Mouse (Mus musculus): ENCODE data around the gene Klf15.

DNA sequence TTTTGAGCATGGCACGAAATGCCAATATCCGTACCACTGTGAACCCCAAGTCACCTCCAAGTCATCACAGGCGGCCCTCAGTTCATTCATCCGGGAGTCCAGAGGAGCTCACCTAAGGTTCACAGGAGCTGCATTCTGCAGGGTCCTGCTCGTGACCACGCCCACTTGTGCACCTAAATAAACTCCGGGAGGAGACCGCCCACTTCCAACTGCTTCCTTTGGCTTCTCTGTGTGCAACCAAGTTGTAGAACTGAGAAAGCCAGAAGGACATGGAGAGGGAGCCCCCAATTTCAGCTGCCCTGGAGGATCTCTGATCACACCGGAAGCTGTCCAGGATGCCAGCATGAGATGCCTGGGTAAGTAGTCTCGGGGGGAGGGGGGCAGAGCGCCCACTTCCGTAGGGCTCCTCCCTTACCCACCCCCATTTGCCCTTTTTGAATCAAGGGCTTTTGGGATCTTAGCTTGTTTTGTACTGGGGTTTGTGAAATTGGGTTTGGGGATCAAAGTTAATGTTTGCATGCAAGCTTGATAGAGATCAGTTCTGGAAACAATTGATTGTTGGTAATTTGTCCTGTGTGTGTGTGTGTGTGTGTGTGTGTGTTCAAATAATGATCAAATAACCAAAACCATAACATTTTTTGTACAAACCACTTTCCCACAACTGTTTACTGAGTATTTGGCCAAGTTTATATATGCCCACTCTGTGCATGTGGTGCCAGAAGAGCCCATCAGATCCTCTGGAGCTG lies 24.0 kb downstream of the Klf15 start, which contains the start of gene Aldh1l1:
- TF ChIP-seq POLR2A (IDR thresholded peaks at IDR 0.05; ENCODE audit: low read depth, low read length) = no peak
- TF ChIP-seq CTCF (conservative IDR thresholded peaks at IDR 0.05; ENCODE audit: insufficient read depth, insufficient read length, low read depth, low read length) = no peak

All from kidney, adult 2 months (tissue).